ENCODE assay signal across 9 mouse cellular contexts in genomic region chr13:30093086-30093485, GRCm38 (mm10). TPM values are rescaled to one million over a fixed set of nuclear protein-coding genes. Genes with fewer than 3 reads are reported as not detected.
DNase-seq lines count a peak whose midpoint lies in the region; TF ChIP-seq lines count a peak whose summit lies in the region.
"Had no signal": no experiment of that assay in that cellular context is flagged by ENCODE, and none has a peak within 500 bp of the region (broad histone marks: within the 10 kb centered on the region; RNA-seq: fewer than 3 reads in every experiment).

No protein-coding gene starts in this region.

- DNase-seq in embryo, embryonic 10.5 days (ENCODE audit: low spot score) = peak; percentile 24
- no peak for DNase-seq in embryo, embryonic 9.5 days (ENCODE audit: extremely low spot score)
- no peak for DNase-seq in lung, adult 2 months
- DNase-seq in lung, postnatal 10 days = no peak
- DNase-seq in splenic B cell, adult 2 months (ENCODE audit: low read depth, low spot score) = peak; percentile 31
- DNase-seq in right cerebral cortex, postnatal 10 days (ENCODE audit: low spot score in 2 of 2) = no peak
- no peak for DNase-seq in cerebellum, adult 8-10 months

- no peak overlapping the region for H3K27ac ChIP-seq in bone marrow, adult 2 months (ENCODE audit: control insufficient read depth, insufficient read depth, low read depth, low read length, poor library complexity)
- H3K27ac ChIP-seq: embryonic facial prominence, embryonic 13.5 days had no signal

- TF ChIP-seq CTCF in lung, adult 2 months (IDR thresholded peaks at IDR 0.05; ENCODE audit: insufficient read depth, low read length) = peak; percentile 20; the same call in 1 of the 2 replicates
- TF ChIP-seq CTCF in bone marrow, adult 2 months (IDR thresholded peaks at IDR 0.05; ENCODE audit: control insufficient read depth, insufficient read depth, low read length) = peak; percentile 23; the same call in 1 of the 2 replicates

- no peaks in the 10 kb centered on the region; the same call in 1 of the 2 replicates for H3K4me1 ChIP-seq in lung, adult 2 months (ENCODE audit: control insufficient read depth, insufficient read depth, low read length)
- no peaks in the 10 kb centered on the region for H3K4me1 ChIP-seq in bone marrow, adult 2 months (ENCODE audit: control insufficient read depth, insufficient read depth, low read length)
- H3K4me1 ChIP-seq: embryonic facial prominence, embryonic 13.5 days had no signal

- no peaks in the 10 kb centered on the region for H3K27me3 ChIP-seq in splenic B cell, adult 2 months (ENCODE audit: control insufficient read depth, insufficient read depth, low read length, poor library complexity, severe bottlenecking)
- H3K27me3 ChIP-seq: embryonic facial prominence, embryonic 13.5 days had no signal

- WGBS in lung, adult 2 months = 46% methylated on average over 2 of the region's 2 CpGs
- WGBS in bone marrow, adult 2 months = 27% methylated on average over 2 of the region's 2 CpGs

- no peaks in the 10 kb centered on the region for H3K36me3 ChIP-seq in splenic B cell, adult 2 months (ENCODE audit: control insufficient read depth, insufficient read depth, low read length, poor library complexity, severe bottlenecking)
- H3K36me3 ChIP-seq: embryonic facial prominence, embryonic 13.5 days had no signal

- H3K4me3 ChIP-seq in lung, adult 2 months (replicated peaks; ENCODE audit: extremely low read depth, low read depth, low read length) = no peak overlapping the region
- H3K4me3 ChIP-seq in bone marrow, adult 2 months (replicated peaks; ENCODE audit: control insufficient read depth, low read depth, low read length) = no peak overlapping the region
- H3K4me3 ChIP-seq: embryonic facial prominence, embryonic 13.5 days had no signal

- no peak for TF ChIP-seq POLR2A in lung, adult 2 months (IDR thresholded peaks at IDR 0.05; ENCODE audit: borderline replicate concordance, extremely low read depth, low read depth, low read length)
- no peak for TF ChIP-seq POLR2A in bone marrow, adult 2 months (IDR thresholded peaks at IDR 0.05; ENCODE audit: borderline replicate concordance, control insufficient read depth, low read depth, low read length)

RNA-seq across cellular contexts. Expression of gene Mboat1, which starts 43.2 kb away (rescaled TPM):
- polyA plus RNA-seq in lung, adult 2 months (2012; rRNA removed) = 7.0 and 7.5 TPM in 2 replicates
- polyA plus RNA-seq in bone marrow, adult 2 months (2011; ENCODE audit: insufficient read depth, insufficient read length, low replicate concordance, missing spikeins) = 0.66 and 2.9 TPM in 2 replicates

Comparison
In these comparisons a context has a peak if more than half of its experiments do, and no peak if none do; other contexts are left out.
1. DNase-seq: peak in embryo, embryonic 10.5 days (single experiment) and splenic B cell, adult 2 months (single experiment); none in embryo, embryonic 9.5 days (single experiment), lung, adult 2 months (single experiment), lung, postnatal 10 days (single experiment), right cerebral cortex, postnatal 10 days (0 of 2) and cerebellum, adult 8-10 months (single experiment).